Mouse (Mus musculus): ENCODE results near the gene Olfr573-ps1. TPM values are rescaled to one million over a fixed set of nuclear protein-coding genes. Genes with fewer than 3 reads are reported as not detected.

Olfr573-ps1 gene
- polyA plus RNA-seq, 1 experiment from 2014 or later = not detected

DNA sequence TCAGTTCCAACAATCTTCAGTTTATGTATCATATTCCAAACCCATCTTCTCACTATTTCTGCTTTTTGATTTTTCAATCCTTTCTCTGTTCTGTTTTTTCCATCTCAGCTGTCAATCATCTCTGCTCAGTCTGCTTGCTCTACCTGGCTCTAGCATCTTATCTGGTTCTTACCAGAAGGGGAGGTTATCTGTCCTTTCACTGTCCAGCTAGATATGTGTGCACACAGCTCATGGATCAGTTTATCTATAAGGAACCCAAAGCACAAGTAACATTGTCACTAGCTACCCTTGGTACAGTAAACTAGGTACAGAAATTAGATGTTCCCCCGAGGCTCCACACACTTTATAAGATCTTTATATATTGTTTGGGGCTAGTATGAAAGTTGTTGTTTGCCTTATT, 1.0 kb upstream of the Olfr573-ps1 start:
- Histone ChIP-seq H3K27me3 (ENCODE audit: control insufficient read depth, insufficient read depth, low read length) (no peaks in the 10 kb centered on the region), H3K4me1 (ENCODE audit: control insufficient read depth, insufficient read depth, low read length) (no peaks in the 10 kb centered on the region), H3K4me3 (ENCODE audit: low read depth, low read length) (no peak overlapping the region), H3K4me2 (ENCODE audit: low read depth, low read length) (no peak overlapping the region), H3K27ac (ENCODE audit: low read depth, low read length) (no peak overlapping the region), H3K9ac (replicated peaks; ENCODE audit: low read depth, low read length) (no peak overlapping the region), H3K36me3 (ENCODE audit: control insufficient read depth, insufficient read depth, low read length) (no peaks in the 10 kb centered on the region), H3K9me3 (ENCODE audit: control insufficient read depth, low read length) (no peaks in the 10 kb centered on the region)
- ATAC-seq (ENCODE audit: low read depth) = no peak
- 92% methylated on average over 1 of the region's 1 CpGs for WGBS

DNA sequence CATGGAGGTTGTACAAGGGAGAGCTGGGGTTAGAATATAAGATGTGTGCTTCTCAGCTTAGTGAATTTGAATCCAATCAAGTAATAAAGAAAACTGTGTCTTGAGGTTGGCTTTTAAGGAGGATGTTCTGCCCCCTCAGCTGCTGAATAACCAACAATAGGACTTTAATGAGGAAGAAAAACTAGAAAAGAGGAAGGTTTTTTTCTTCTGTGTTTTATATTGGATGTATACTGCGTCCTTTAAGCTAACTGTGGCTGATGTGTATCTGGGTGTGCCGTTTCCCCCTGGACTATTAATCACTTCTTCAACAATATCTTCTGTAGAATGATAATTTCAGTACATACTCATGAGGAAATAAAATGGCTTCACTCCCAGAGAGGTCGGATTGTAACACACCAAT, 15.3 kb downstream of the Olfr573-ps1 start:
- Histone ChIP-seq H3K4me1 (ENCODE audit: control insufficient read depth, insufficient read depth, low read length) (no peaks in the 10 kb centered on the region), H3K27me3 (ENCODE audit: control insufficient read depth, insufficient read depth, low read length) (no peaks in the 10 kb centered on the region), H3K9ac (replicated peaks; ENCODE audit: low read depth, low read length) (no peak overlapping the region), H3K4me3 (ENCODE audit: low read depth, low read length) (no peak overlapping the region), H3K9me3 (ENCODE audit: control insufficient read depth, low read length) (no peaks in the 10 kb centered on the region), H3K4me2 (ENCODE audit: low read depth, low read length) (no peak overlapping the region), H3K36me3 (ENCODE audit: control insufficient read depth, insufficient read depth, low read length) (no peaks in the 10 kb centered on the region), H3K27ac (ENCODE audit: low read depth, low read length) (no peak overlapping the region)
- no peak for ATAC-seq (ENCODE audit: low read depth)
- 76% methylated on average over 3 of the region's 3 CpGs for WGBS

- WGBS = 74% methylated on average over 1 of the region's 1 CpGs
- no peaks in the 10 kb centered on the region for H3K36me3 ChIP-seq (ENCODE audit: control insufficient read depth, insufficient read depth, low read length)
- ATAC-seq (ENCODE audit: low read depth) = no peak
- H3K27me3 ChIP-seq (ENCODE audit: control insufficient read depth, insufficient read depth, low read length) = no peaks in the 10 kb centered on the region
- H3K27ac ChIP-seq (ENCODE audit: low read depth, low read length) = no peak within 1 kb of the TSS
- no peaks in the 10 kb centered on the region for H3K9me3 ChIP-seq (ENCODE audit: control insufficient read depth, low read length)
- H3K4me1 ChIP-seq (ENCODE audit: control insufficient read depth, insufficient read depth, low read length) = no peaks in the 10 kb centered on the region
- no peak within 1 kb of the TSS for H3K4me2 ChIP-seq (ENCODE audit: low read depth, low read length)
- H3K4me3 ChIP-seq (ENCODE audit: low read depth, low read length) = no peak within 1 kb of the TSS
- H3K9ac ChIP-seq (replicated peaks; ENCODE audit: low read depth, low read length) = no peak within 1 kb of the TSS
Measured at GRCm38 (mm10) chr7:102924109-102924508, 18.3 kb downstream of the Olfr573-ps1 start, which contains the start of gene Olfr572. Gene Olfr572 (plus strand): TSS chr7:102924409.

DNA sequence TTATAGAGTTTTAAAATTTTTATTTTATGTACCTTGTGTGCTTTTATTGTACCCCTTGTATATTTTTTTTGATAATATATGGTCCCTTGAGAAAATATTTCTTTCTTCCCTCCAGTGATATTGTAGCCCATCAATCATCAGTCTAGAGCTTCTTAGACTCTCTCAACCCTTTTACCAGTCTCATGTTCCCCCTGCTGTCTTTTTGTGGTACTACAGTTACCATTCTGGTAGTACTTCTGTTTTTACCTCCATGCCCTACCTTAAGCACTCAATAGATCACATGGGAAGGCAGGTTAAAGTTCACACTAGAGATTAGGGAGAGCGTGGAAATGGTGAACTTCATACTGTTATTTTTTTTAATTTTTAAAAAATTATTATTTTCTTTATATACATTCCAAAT, 22.7 kb downstream of the Olfr573-ps1 start:
- H3K27ac ChIP-seq (ENCODE audit: low read depth, low read length) = no peak overlapping the region
- no peaks in the 10 kb centered on the region for H3K4me1 ChIP-seq (ENCODE audit: control insufficient read depth, insufficient read depth, low read length)
- H3K9me3 ChIP-seq (ENCODE audit: control insufficient read depth, low read length) = no peaks in the 10 kb centered on the region
- H3K4me3 ChIP-seq (ENCODE audit: low read depth, low read length) = no peak overlapping the region
- ATAC-seq (ENCODE audit: low read depth) = peak; percentile 79
- no peaks in the 10 kb centered on the region for H3K36me3 ChIP-seq (ENCODE audit: control insufficient read depth, insufficient read depth, low read length)
- H3K9ac ChIP-seq (replicated peaks; ENCODE audit: low read depth, low read length) = no peak overlapping the region
- 21% methylated on average over 1 of the region's 1 CpGs for WGBS
- no peaks in the 10 kb centered on the region for H3K27me3 ChIP-seq (ENCODE audit: control insufficient read depth, insufficient read depth, low read length)
- no peak overlapping the region for H3K4me2 ChIP-seq (ENCODE audit: low read depth, low read length)

- no peaks in the 10 kb centered on the region for H3K9me3 ChIP-seq (ENCODE audit: control insufficient read depth, low read length)
- no peaks in the 10 kb centered on the region for H3K4me1 ChIP-seq (ENCODE audit: control insufficient read depth, insufficient read depth, low read length)
- WGBS = 49% methylated on average over 4 of the region's 4 CpGs
- H3K36me3 ChIP-seq (ENCODE audit: control insufficient read depth, insufficient read depth, low read length) = no peaks in the 10 kb centered on the region
- no peaks in the 10 kb centered on the region for H3K27me3 ChIP-seq (ENCODE audit: control insufficient read depth, insufficient read depth, low read length)
- no peak within 1 kb of the TSS for H3K4me3 ChIP-seq (ENCODE audit: low read depth, low read length)
- no peak within 1 kb of the TSS for H3K27ac ChIP-seq (ENCODE audit: low read depth, low read length)
- H3K4me2 ChIP-seq (ENCODE audit: low read depth, low read length) = no peak within 1 kb of the TSS
- no peak within 1 kb of the TSS for H3K9ac ChIP-seq (replicated peaks; ENCODE audit: low read depth, low read length)
- no peak for ATAC-seq (ENCODE audit: low read depth)
Measured at GRCm38 (mm10) chr7:102917032-102917875, 25.1 kb downstream of the Olfr573-ps1 start, which contains the start of gene Olfr571. Gene Olfr571 (minus strand): TSS chr7:102917536.

DNA sequence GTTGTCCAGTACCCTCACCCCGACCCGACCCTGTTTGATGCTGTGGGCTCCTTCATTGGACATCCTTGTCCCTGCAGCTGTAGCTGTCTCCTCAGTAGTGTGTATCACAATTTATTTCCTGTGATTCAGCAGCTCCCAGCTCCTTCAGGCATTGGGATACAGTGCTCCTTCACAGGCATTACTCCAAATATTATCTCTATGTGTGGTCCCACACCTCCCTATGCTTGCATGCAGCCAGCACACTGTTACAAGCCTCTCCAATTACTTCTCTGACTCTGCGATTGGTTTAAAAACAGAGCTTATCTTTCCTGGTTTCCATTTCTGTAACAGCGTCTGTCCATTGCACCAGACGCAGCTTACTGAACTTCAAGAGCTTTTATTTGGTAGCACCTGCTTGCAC, 26.0 kb downstream of the Olfr573-ps1 start:
- H3K36me3 ChIP-seq (ENCODE audit: control insufficient read depth, insufficient read depth, low read length) = no peaks in the 10 kb centered on the region
- no peaks in the 10 kb centered on the region for H3K9me3 ChIP-seq (ENCODE audit: control insufficient read depth, low read length)
- no peak overlapping the region for H3K4me3 ChIP-seq (ENCODE audit: low read depth, low read length)
- H3K27ac ChIP-seq (ENCODE audit: low read depth, low read length) = no peak overlapping the region
- no peak overlapping the region for H3K9ac ChIP-seq (replicated peaks; ENCODE audit: low read depth, low read length)
- no peak for ATAC-seq (ENCODE audit: low read depth)
- H3K27me3 ChIP-seq (ENCODE audit: control insufficient read depth, insufficient read depth, low read length) = no peaks in the 10 kb centered on the region
- no peaks in the 10 kb centered on the region for H3K4me1 ChIP-seq (ENCODE audit: control insufficient read depth, insufficient read depth, low read length)
- H3K4me2 ChIP-seq (ENCODE audit: low read depth, low read length) = no peak overlapping the region
- 82% methylated on average over 5 of the region's 5 CpGs for WGBS

GRCm38 (mm10) chr7:102915261-102915660, 27.1 kb downstream of the Olfr573-ps1 start:
- no peak overlapping the region for H3K4me2 ChIP-seq (ENCODE audit: low read depth, low read length)
- ATAC-seq (ENCODE audit: low read depth) = no peak
- no peaks in the 10 kb centered on the region for H3K36me3 ChIP-seq (ENCODE audit: control insufficient read depth, insufficient read depth, low read length)
- no peak overlapping the region for H3K4me3 ChIP-seq (ENCODE audit: low read depth, low read length)
- H3K9me3 ChIP-seq (ENCODE audit: control insufficient read depth, low read length) = no peaks in the 10 kb centered on the region
- 39% methylated on average over 1 of the region's 1 CpGs for WGBS
- H3K27ac ChIP-seq (ENCODE audit: low read depth, low read length) = no peak overlapping the region
- no peaks in the 10 kb centered on the region for H3K27me3 ChIP-seq (ENCODE audit: control insufficient read depth, insufficient read depth, low read length)
- no peak overlapping the region for H3K9ac ChIP-seq (replicated peaks; ENCODE audit: low read depth, low read length)
- H3K4me1 ChIP-seq (ENCODE audit: control insufficient read depth, insufficient read depth, low read length) = no peaks in the 10 kb centered on the region

Other genes with a start within 250 kb of the Olfr573-ps1 start
- gene Olfr557, start 246.7 kb downstream of the Olfr573-ps1 start, polyA plus RNA-seq (2014; fragmentation: Nextera tagmentation; extraction: Ambion mirVana) = not detected in 2 replicates
- 0.12 and 0.36 TPM in 2 replicates for gene Olfr558, start 240.4 kb downstream of the Olfr573-ps1 start, polyA plus RNA-seq (2014; fragmentation: Nextera tagmentation; extraction: Ambion mirVana)
- not detected in 2 replicates for gene Olfr33, start 223.5 kb downstream of the Olfr573-ps1 start, polyA plus RNA-seq (2014; fragmentation: Nextera tagmentation; extraction: Ambion mirVana)
- gene Olfr559, start 215.1 kb downstream of the Olfr573-ps1 start, polyA plus RNA-seq (2014; fragmentation: Nextera tagmentation; extraction: Ambion mirVana) = not detected in 2 replicates
- gene Olfr560, start 183.2 kb downstream of the Olfr573-ps1 start, polyA plus RNA-seq (2014; fragmentation: Nextera tagmentation; extraction: Ambion mirVana) = not detected in 2 replicates
- 0.19 TPM in 1 of 2 replicates, not detected in the other for gene Olfr78, start 183.1 kb downstream of the Olfr573-ps1 start, polyA plus RNA-seq (2014; fragmentation: Nextera tagmentation; extraction: Ambion mirVana)
- not detected in 2 replicates for gene Olfr561, start 171.4 kb downstream of the Olfr573-ps1 start, polyA plus RNA-seq (2014; fragmentation: Nextera tagmentation; extraction: Ambion mirVana)
- not detected in 2 replicates for gene Olfr564, start 139.1 kb downstream of the Olfr573-ps1 start, polyA plus RNA-seq (2014; fragmentation: Nextera tagmentation; extraction: Ambion mirVana)
- gene Olfr566, start 83.8 kb downstream of the Olfr573-ps1 start, polyA plus RNA-seq (2014; fragmentation: Nextera tagmentation; extraction: Ambion mirVana) = not detected in 2 replicates
- gene Olfr568, start 65.5 kb downstream of the Olfr573-ps1 start, polyA plus RNA-seq (2014; fragmentation: Nextera tagmentation; extraction: Ambion mirVana) = not detected in 2 replicates
- gene Olfr569, start 51.7 kb downstream of the Olfr573-ps1 start, polyA plus RNA-seq (2014; fragmentation: Nextera tagmentation; extraction: Ambion mirVana) = not detected in 2 replicates
- gene Olfr570, start 48.0 kb downstream of the Olfr573-ps1 start, polyA plus RNA-seq (2014; fragmentation: Nextera tagmentation; extraction: Ambion mirVana) = not detected in 2 replicates
- gene Olfr571, start 25.0 kb downstream of the Olfr573-ps1 start, polyA plus RNA-seq (2014; fragmentation: Nextera tagmentation; extraction: Ambion mirVana) = 0.18 TPM in 1 of 2 replicates, not detected in the other
- gene Olfr572, start 18.2 kb downstream of the Olfr573-ps1 start, polyA plus RNA-seq (2014; fragmentation: Nextera tagmentation; extraction: Ambion mirVana) = not detected in 2 replicates
- not detected in 2 replicates for gene Olfr574, start 5.9 kb upstream of the Olfr573-ps1 start, polyA plus RNA-seq (2014; fragmentation: Nextera tagmentation; extraction: Ambion mirVana)
- not detected in 2 replicates for gene Olfr575, start 16.2 kb upstream of the Olfr573-ps1 start, polyA plus RNA-seq (2014; fragmentation: Nextera tagmentation; extraction: Ambion mirVana)
- gene Olfr576, start 20.1 kb upstream of the Olfr573-ps1 start, polyA plus RNA-seq (2014; fragmentation: Nextera tagmentation; extraction: Ambion mirVana) = not detected in 2 replicates
- not detected in 2 replicates for gene Olfr577, start 33.4 kb upstream of the Olfr573-ps1 start, polyA plus RNA-seq (2014; fragmentation: Nextera tagmentation; extraction: Ambion mirVana)
- gene Olfr578, start 46.7 kb upstream of the Olfr573-ps1 start, polyA plus RNA-seq (2014; fragmentation: Nextera tagmentation; extraction: Ambion mirVana) = not detected in 2 replicates
- not detected in 2 replicates for gene Olfr582, start 95.4 kb upstream of the Olfr573-ps1 start, polyA plus RNA-seq (2014; fragmentation: Nextera tagmentation; extraction: Ambion mirVana)
- not detected in 2 replicates for gene Olfr583, start 108.7 kb upstream of the Olfr573-ps1 start, polyA plus RNA-seq (2014; fragmentation: Nextera tagmentation; extraction: Ambion mirVana)
- gene Olfr584, start 139.3 kb upstream of the Olfr573-ps1 start, polyA plus RNA-seq (2014; fragmentation: Nextera tagmentation; extraction: Ambion mirVana) = not detected in 2 replicates
- not detected in 2 replicates for gene Olfr585, start 155.1 kb upstream of the Olfr573-ps1 start, polyA plus RNA-seq (2014; fragmentation: Nextera tagmentation; extraction: Ambion mirVana)
- not detected in 2 replicates for gene Olfr586, start 183.1 kb upstream of the Olfr573-ps1 start, polyA plus RNA-seq (2014; fragmentation: Nextera tagmentation; extraction: Ambion mirVana)
- gene Olfr588-ps1, start 198.3 kb upstream of the Olfr573-ps1 start, polyA plus RNA-seq (2014; fragmentation: Nextera tagmentation; extraction: Ambion mirVana) = not detected in 2 replicates
- gene Olfr589, start 213.8 kb upstream of the Olfr573-ps1 start, polyA plus RNA-seq (2014; fragmentation: Nextera tagmentation; extraction: Ambion mirVana) = not detected in 2 replicates
- not detected in 2 replicates for gene Olfr591, start 235.8 kb upstream of the Olfr573-ps1 start, polyA plus RNA-seq (2014; fragmentation: Nextera tagmentation; extraction: Ambion mirVana)
- gene Olfr592, start 242.2 kb upstream of the Olfr573-ps1 start, polyA plus RNA-seq (2014; fragmentation: Nextera tagmentation; extraction: Ambion mirVana) = not detected in 2 replicates